Mouse (Mus musculus): ENCODE data around the gene Polr2a.
A peak's percentile ranks its signal among the peaks of the same experiment; 100 is the strongest.

Gene Polr2a

DNA sequence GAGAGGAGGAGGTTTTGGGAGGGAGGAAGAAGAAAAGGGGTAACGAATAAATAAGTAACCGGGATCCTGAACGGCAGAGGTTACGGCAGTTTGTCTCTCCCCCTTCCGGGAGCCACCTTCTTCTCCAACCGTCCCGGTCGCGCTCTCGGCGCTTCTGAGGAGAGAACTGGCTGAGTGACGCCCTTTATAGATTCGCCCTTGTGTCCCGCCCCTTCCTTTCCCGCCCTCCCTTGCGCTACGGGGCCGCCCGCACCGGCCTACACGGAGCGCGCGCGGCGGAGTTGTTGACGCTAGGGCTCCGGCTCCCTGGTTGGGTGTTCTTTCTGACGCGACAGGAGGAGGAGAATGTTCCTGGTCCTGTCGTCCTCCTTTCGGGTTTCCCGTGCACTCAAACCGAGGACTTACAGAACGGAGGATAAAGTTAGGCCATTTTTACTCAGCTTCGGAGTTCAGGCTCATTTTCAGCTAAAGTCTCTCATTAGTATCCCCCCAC is at the start of gene Polr2a:
Polr2a (minus strand) TSS at position 160 of the 493 bp plus-strand sequence.
- DNase-seq (ENCODE audit: extremely low spot score, low spot score) = peak; percentile 99

DNA sequence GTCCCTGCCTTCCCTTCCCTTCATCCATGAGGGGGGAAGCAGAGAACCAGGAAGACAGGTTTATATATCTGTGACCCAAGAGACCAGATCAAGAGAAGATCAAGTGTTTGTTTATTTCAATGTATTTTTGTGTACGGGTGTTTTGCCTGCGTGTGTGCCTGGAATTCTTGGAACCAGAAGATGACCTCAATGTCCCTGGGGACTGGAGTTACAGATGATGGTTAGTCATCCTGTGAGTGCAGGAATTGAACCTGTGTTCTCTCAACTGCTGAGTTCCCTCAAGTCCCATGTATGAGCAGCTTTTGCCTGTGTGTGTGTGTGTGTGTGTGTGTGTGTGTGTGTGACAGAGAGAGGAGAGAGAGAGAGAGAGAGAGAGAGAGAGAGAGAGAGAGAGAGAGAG is 49.2 kb upstream of the Polr2a start:
- DNase-seq (ENCODE audit: extremely low spot score, low spot score) = no peak

DNA sequence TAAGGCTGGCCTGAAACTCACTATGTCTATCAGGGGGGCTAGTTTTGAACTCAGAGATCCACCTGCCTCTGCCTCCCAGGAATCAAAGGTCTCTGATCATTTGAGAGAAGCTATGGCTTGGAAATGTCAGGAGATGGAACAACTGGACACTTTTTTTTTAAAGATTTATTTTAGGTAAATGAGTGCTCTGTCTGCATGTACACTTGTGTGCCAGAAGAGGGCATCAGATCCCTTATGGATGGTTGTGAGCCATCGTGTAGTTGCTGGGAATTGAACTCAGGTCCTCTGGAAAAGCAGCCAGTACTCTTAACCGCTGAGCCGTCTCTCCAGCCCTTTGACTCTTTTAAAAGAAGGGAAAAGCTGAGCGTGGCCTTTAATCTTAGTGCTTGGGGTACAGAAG is 47.9 kb upstream of the Polr2a start:
- DNase-seq (ENCODE audit: extremely low spot score, low spot score) = no peak

DNA sequence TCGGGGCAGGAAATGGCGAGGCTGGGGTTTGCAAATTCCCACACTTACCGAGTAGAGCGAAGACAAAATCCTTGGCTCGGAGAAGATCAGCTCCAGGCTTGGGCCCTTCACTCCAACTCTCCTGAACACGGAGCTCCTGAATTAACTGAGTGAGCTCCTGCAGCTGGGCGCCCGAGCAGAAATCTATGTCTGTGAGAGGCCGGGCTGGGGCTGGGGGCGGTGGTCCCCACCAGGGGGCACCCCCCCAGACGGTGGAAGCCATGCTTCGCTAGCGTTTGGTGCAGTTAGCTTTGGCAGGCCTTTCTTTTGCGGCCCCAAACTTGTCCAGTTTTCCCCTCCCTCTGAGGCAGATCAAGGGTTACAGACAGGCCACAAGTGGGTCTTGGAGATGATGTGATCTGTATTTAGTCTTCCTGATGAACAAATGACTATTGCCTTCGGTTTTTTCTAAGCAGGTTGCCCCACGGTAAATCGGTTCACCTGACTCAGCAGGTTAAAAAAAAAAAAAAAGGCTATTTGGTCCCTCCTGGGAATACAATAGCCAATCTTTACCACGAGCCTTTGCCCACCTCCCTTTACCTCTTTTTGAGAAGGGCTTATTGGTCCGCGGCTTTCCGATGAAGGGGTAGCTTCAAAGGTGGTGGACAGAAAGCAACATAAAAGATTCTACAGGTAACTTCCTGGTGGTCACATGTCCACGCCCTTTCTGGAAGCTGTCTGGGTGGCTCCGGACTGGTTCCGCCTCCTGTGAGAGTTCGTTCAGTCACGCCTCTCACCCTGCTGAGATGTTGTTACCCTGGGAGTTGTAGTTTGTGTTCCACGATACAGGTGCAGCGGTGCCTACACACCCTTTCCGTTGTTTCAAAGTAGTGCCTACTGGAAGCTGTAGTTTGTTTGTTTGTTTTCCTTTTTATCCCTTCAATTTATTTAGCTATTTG is 46.8 kb upstream of the Polr2a start, which contains the start of gene Tmem102:
Tmem102 (minus strand) TSS at position 653 of the 938 bp plus-strand sequence.
- DNase-seq (ENCODE audit: extremely low spot score, low spot score) = no peak

DNA sequence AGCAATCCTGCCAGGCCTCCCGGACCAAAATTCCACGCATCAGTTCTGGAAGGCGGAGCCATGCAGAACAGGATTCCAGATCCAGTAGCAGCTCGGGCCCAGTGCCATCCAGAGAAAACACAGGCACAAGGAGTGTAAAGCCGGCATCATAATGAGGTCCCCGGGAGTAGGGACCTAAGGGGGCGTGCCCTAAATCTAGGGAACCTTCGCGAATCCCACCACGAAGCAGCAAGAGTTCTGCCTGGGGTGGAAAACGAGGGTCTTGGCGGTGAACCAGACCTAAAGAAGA is 46.2 kb upstream of the Polr2a start:
- peak; percentile 30 for DNase-seq (ENCODE audit: extremely low spot score, low spot score)

DNA sequence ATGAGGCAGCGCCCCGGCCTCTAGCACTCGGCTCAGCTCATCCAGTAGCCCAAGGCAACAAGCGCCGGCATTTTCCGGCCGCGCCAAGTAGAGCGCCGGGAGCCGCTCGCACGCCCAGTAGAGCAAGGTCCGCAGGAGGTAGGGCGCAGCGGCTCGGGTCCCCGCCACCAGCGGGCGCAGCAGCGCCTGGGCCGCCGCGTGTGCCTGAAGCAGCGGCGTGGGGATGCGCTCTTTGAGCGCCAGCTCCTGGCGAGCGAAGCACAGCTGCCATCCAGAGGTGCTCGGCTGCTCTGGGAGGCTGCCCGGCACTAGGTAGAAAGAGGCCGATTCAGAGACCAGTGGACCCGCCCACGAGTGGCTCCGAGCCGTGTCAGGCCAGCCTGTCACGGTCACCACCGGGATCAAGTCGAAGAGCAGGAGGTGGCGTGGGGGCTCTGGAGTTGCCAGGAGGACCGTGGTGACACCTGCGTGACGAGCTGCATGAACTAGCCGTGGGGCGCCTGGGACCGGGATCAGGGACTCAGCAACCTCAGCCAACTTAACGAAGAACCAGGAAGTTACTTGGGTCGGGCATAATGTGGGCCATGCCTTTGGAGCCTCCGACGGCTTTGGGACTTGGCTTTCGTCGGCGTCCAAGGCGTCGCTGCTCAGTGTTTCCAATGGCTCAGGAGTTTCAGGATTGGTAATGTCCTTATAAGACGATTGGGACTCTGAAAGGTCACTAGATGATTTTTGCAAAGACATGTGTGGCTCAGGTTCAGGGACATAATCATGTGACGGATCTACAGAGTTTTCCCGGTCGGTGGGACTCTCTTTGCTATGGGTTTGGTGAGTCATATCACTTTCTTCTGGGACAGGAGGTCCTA is 45.6 kb upstream of the Polr2a start:
- peak; percentile 70 for DNase-seq (ENCODE audit: extremely low spot score, low spot score)

DNA sequence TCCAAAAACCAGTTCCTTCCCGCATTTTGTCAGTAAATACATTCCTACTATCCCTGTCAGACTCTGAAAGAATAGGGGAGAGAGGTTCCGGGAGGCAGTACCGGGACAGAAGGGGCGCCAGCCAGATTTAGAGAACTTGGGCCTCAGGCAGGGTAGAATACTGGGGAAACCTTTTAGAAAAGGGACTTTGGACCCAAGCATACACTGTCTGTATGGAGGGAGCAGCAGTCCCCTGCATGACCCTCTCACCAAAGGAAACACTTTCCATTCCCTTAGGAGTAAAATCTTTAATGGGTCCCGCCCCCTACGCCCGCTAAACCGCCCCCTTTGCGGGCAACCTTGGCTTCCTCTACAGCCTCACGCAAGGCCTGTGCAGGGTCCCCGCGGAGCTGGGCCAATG is 44.9 kb upstream of the Polr2a start:
- no peak for DNase-seq (ENCODE audit: extremely low spot score, low spot score)

DNA sequence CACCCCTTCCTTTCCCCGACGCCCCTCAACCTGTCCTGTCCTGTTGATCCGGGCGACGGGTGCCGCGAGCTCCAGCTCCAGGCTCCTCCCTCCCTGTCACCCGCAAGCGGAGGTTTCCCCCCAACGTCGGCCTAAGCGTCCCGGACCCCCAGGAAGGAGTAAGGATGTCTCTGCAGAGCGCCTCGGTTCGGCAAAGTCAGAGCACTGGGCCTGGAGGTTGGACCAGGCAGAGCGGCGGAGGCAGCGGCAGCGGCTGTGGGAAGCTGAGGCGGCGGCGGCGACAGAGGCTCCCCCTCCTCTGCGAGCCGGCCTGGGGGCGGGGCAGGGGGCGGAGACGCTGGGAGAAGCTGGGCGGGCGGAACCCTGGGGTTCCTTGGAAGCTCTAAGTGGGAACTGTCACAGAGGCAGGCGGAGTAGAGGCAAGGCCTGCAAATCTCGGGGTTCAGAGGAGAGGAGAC is 44.2 kb upstream of the Polr2a start:
- peak; percentile 77 for DNase-seq (ENCODE audit: extremely low spot score, low spot score)

DNA sequence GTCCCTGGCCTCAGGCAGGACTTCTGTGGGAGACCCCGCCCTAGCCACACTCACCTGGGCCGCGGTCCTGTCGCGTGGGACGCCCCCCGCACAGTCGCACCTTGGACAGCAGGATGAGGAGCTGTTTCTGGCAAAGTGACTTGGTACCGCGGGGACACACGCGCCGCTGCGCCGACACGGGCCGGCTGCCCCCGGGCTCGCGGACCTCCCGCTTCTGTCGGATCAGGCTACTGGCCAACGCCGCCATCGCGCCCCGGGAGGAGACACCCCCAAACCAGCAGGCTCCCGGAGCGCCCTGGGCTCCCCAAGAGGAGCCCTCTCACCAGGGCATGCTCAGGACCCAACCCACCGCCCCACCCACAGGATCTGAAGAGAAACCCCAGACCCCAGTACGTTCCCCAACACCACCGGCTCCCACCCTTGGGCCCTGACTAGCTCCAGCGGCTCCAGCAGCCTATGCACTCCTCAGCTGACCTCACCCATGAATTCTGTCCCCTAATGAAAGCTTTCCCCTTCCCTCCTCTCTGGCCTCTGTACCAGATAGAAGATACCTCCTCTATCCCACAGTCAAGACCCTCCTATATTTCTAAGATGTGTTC is 43.0 kb upstream of the Polr2a start, which contains the start of gene Fgf11:
Fgf11 (minus strand) TSS at position 479 of the 599 bp plus-strand sequence.
- DNase-seq (ENCODE audit: extremely low spot score, low spot score) = peak; percentile 32

DNA sequence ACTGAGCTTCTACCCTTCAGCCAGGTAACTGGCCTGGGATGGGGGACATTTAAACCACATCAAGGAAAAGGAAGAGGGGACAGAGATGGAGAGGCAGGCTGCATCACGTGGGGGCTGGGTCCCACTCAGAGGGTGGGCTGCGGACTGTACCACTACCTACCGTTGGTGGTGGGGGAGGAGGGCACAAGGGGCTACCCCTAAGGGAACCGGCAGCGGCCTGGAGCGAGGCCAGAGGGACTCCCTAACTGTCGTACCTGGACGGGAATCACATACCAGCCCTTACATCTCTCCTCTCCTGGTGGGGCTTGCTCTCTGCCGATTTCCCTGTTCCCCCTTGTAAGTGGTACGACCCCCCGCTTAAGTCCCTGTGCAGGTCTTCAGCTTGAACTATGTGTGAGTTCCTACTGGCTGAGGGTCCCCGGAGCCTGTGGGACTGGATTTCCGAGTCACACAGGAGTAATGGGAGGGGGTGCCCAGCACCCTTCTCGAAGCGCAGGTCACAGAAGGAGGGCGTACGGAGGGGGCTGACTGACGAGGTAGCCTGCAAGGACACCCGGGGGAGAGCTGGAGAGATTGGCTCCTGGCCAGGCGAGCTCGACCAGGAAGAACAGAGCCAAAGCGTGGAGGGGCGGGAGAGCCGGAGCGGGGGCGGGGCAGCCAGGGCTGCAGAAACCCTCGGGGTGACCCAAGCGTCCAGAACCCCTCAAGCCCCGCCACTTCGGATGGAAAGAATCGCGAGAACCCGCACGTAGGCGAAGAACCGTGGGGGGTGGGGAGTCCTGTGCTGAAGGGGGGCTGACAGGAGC is 42.2 kb upstream of the Polr2a start:
- peak; percentile 88 for DNase-seq (ENCODE audit: extremely low spot score, low spot score)

DNA sequence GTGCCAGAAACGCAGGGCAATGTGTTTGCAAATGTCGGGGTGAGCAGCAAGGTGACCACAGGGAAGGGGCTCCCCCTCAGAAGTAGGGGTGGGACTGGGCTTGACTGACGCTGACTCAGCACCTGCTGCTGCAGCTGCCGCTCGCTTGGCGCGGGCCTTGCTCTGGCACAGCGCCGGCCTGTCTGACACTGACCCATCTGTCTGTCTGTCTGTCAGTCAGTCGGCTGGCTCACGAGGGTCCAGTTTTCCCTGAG is 41.6 kb upstream of the Polr2a start:
- DNase-seq (ENCODE audit: extremely low spot score, low spot score) = no peak

DNA sequence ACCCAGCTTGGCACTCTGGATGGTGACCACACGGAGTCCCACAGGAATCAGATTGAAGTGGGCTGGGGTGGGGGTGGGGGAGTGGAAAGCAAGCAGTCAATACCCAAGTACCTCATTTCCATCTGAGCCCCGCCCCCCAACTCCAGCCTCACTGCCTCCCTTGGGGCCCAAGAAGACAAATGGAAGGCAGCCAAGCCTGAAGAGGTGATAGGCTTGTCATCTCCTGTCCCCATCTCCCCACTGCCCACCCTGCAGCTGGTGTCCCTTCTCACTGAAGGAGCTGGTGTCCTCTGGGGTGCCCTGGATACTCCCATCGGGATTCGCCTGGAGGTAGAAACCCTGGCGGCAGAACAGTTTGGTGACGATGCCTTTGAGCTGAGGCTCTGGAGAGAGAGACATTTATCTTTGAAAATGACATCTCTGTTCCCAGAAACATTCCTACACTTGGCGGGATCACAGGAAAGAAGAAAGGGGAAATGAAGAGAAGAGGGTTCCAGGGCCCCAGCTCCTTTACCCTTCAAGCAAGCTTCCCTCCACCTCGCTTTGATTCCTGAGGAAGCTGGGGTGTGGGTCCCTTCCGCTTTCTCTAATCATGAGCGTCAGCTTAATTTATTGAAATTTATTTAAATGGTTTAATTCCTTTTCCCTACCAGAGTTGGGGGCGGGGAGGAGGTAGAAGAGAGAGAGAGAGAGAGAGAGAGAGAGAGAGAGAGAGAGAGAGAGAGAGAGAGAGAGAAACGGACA is 41.1 kb upstream of the Polr2a start:
- no peak for DNase-seq (ENCODE audit: extremely low spot score, low spot score)

DNA sequence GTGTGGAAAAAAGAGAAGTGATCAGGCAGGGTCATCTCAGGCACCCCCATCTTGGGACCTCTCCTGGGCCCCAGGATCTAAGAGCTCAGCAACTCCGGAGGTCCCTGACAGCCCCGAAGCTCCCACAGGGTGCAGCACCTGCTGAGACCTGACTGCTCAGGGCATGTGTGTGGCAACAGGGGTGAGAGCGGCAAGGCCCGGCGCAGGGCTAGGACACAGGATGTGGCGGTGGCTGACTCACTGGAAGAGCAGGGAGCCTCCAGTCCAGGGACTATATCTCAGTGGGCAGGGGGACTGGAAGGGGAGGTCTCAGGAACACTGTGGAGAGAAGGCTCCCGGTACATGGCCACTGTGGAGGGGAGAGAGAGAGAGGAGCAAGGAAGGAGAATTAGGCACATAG is 39.5 kb upstream of the Polr2a start:
- no peak for DNase-seq (ENCODE audit: extremely low spot score, low spot score)

DNA sequence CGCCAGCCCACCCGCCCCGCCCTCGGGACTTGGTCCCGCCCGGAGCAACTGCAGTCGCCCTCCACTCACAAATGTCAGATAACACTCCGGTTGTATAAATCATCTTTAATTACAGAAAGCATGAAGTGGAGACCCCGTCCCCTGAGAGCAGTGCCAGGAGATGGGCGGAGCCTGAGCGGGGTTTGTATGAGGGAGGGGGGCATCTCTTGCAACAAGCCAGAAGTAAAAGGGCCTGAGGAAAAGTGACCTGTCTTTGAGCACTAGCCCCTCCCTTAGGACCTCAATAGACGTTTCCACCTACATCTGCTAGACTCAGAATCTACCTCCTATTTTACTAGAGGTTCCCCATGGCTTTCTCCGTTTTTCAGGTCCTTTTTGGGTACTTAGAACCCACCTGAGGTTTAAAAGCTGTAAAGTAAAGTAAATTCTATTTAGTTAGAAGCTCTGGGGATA is 37.6 kb upstream of the Polr2a start:
- no peak for DNase-seq (ENCODE audit: extremely low spot score, low spot score)

DNA sequence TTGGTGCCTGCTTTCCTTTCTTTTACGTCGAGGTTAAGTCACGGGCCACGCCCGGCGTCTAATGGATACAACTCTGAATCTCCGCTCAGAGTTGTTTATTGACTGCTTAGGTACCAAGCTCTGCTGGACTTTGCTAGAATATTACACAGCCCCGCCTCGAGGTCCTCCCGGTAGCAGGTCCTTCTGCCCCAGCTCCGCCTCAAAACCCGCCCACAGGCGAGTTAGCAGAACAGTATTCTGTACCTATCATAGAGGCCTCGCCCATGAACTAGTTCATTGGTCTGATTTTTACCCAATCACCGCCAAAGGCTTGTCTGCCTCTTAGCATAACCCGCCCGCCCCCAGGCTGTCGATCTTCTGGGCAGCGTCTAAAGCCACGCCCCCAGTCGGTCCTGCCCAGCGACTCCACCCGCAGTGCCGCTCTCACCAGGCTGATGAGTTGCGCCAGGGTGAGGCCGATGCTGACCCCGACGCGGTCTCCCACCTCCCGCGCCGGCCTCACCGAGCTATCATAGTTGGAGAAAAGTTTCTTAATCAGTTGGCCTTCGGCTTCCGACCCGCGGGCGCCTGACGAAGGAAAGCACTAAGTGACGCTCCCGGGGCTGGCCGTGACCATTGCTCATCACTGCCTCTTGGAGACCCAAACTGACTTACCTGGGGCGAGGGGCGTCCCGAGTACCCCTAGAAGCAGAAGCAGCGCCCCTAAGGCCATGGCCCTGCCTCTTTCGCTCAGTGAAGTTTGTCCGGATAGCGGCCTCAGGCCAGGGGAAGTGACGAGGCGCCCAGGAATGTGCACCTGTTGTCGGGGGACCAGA is 36.9 kb upstream of the Polr2a start, which contains the start of gene Chrnb1:
Chrnb1 (minus strand) TSS at position 776 of the 815 bp plus-strand sequence.
- peak; percentile 85 for DNase-seq (ENCODE audit: extremely low spot score, low spot score)

DNA sequence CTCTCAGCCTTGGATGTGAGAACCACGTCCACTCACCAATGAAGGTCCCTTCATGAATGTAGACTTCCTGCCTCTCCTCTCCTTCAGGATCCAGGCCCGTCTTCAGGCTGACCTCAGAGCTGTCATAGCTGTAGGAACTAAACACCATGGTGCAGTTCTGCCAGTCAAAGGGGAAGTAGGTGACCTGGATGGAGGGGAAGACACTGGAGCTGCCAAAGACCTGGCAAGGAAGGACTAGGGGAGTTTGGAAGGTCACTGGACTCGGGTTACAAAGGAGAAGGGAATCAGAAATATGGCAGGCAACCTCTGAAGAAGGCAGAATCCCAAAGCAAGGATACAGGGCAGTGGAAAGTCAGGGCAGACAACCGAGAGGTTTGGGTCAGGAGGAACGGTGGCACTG is 35.0 kb upstream of the Polr2a start:
- no peak for DNase-seq (ENCODE audit: extremely low spot score, low spot score)

DNA sequence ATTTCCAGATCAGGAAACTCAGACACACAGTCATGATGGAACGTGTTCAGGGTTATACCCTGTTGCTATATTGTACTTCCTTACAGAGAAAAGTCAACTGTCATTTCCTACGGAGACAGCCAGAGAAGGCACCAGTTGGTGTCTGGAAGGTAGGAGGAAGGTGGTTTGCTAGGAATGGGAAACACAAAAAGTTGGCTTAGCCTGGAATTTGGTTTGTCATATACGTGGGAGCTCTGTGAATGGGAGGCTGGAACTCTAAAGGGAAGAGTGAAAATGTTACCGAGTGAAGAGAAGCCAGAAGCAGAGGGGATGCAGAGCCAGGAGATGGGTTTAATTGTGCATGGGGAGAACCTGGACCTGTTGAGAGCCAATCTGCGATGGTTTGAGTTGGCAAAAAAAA is 33.0 kb upstream of the Polr2a start:
- DNase-seq (ENCODE audit: extremely low spot score, low spot score) = no peak

DNA sequence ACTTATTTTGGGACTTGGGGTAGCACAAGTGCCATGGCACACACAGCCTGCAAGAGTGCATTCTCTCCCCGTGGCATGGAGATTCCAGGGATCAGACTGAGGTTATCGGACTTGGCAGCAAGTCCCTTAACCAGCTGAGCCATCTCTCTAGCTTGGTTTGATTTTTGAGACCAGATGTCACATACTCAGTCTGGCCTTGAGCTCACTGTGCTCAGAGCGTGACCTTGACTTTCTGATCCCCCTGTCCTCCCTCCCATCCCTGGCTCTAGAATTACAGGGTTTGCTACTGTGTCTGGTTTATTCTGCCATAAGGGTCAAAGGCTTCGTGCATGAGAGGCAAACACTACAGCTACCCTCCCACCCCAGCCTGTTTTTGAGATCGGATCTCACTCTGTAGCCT is 31.0 kb upstream of the Polr2a start:
- DNase-seq (ENCODE audit: extremely low spot score, low spot score) = no peak

DNA sequence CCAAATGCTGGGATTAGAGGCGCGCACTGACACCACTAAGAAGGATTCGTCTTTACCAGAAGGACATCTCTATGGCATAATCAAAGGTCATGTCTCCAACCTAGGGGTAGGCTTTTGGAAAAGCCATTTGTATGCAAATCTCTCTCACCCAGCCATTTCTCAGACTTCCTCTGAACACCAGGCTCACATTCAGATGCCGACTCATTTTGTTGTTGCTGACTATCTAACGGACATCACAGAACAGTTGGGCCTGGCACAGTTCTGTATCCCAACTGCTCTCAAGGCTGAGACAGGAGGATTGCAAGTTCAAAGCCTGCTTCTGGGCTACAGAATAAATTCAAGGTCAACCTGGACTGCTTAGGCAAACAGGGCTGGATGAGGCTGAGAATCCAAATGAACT is 28.9 kb upstream of the Polr2a start:
- DNase-seq (ENCODE audit: extremely low spot score, low spot score) = no peak
